In the genomic region with DNA sequence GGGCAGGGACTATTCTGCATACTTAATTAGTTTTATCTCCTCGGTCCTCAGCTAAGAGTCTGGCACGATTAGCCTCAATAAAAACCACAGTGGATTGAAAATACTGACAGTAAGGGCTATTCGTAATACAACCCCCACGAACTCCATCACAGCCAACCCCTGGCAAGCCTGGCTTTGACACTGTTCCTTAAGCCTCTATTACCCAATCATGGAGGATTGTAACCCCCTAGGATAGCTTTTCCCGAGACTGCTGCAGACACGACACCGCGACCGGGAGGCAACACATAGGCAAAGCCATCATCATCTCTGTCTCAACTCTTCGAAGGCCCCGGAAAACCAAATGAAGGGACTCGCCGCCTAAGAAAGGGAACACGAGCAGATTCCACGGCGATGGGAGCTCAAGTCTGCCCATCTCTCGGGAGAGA, we compare ENCODE assay signal across 8 mouse cellular contexts. TPM values are rescaled to one million over a fixed set of nuclear protein-coding genes. Genes with fewer than 3 reads are reported as not detected.
DNase-seq lines count a peak whose midpoint lies in the region; ATAC-seq and TF ChIP-seq lines count a peak whose summit lies in the region.

No protein-coding gene starts in this region.

- WGBS in heart, embryonic 14.5 days: under 1% methylated on average over 17 of the region's 17 CpGs
- WGBS in forebrain, embryonic 10.5 days: under 1% methylated on average over 17 of the region's 17 CpGs
- WGBS in liver, embryonic 11.5 days: under 1% methylated on average over 17 of the region's 17 CpGs

- H3K27ac ChIP-seq in heart, embryonic 14.5 days (replicated peaks in 1 of 2; ENCODE audit: control insufficient read depth in 1 of 2, insufficient read depth in 1 of 2, low read depth in 2 of 2, low read length in 2 of 2): peak overlapping the region; percentile 91 to 97
- H3K27ac ChIP-seq in forebrain, embryonic 10.5 days: peak overlapping the region; percentile 96
- H3K27ac ChIP-seq in liver, embryonic 11.5 days (ENCODE audit: low read depth, low read length): peak overlapping the region; percentile 88

- peak overlapping the region; percentile 77 for H3K4me2 ChIP-seq in heart, embryonic 14.5 days (ENCODE audit: low read length)
- H3K4me2 ChIP-seq in liver, embryonic 11.5 days: peak overlapping the region; percentile 69

- no peaks in the 10 kb centered on the region for H3K9me3 ChIP-seq in heart, embryonic 14.5 days (ENCODE audit: control insufficient read depth, low read length)
- H3K9me3 ChIP-seq in G1E (replicated peaks): no peaks in the 10 kb centered on the region
- H3K9me3 ChIP-seq in forebrain, embryonic 10.5 days: no peaks in the 10 kb centered on the region
- H3K9me3 ChIP-seq in liver, embryonic 11.5 days (ENCODE audit: control insufficient read depth, low read length): no peaks in the 10 kb centered on the region

- peak overlapping the region; percentile 62 to 95 for H3K4me3 ChIP-seq in heart, embryonic 14.5 days (ENCODE audit: control insufficient read depth in 1 of 2, insufficient read depth in 1 of 2, low read depth in 1 of 2, low read length in 2 of 2)
- peak overlapping the region; percentile 82 for H3K4me3 ChIP-seq in G1E (ENCODE audit: low read depth, low read length)
- peak overlapping the region; percentile 74 for H3K4me3 ChIP-seq in forebrain, embryonic 10.5 days
- H3K4me3 ChIP-seq in liver, embryonic 11.5 days (ENCODE audit: low read depth, low read length): peak overlapping the region; percentile 96

- ATAC-seq in heart, embryonic 14.5 days (ENCODE audit: insufficient number of reproducible peaks, insufficient read depth, low FRiP score, low read depth): no peak
- ATAC-seq in G1E (ENCODE audit: extremely low read depth, insufficient number of reproducible peaks, low FRiP score, poor library complexity, severe bottlenecking): no peak
- no peak for ATAC-seq in liver, embryonic 11.5 days (replicated peaks; ENCODE audit: low FRiP score)

- H3K27me3 ChIP-seq in heart, embryonic 14.5 days (ENCODE audit: control insufficient read depth, insufficient read depth, low read length): no peaks in the 10 kb centered on the region
- H3K27me3 ChIP-seq in G1E (ENCODE audit: insufficient read depth, low read length): no peaks in the 10 kb centered on the region
- no peaks in the 10 kb centered on the region for H3K27me3 ChIP-seq in forebrain, embryonic 10.5 days (ENCODE audit: poor library complexity, severe bottlenecking)
- no peaks in the 10 kb centered on the region for H3K27me3 ChIP-seq in liver, embryonic 11.5 days (replicated peaks; ENCODE audit: control insufficient read depth, insufficient read depth, low read length)

- peak overlapping the region; percentile 97 for H3K9ac ChIP-seq in heart, embryonic 14.5 days (ENCODE audit: low read length)
- H3K9ac ChIP-seq in liver, embryonic 11.5 days (ENCODE audit: low read depth, low read length): peak overlapping the region; percentile 87

- peaks cover 28% of the 10 kb centered on the region for H3K36me3 ChIP-seq in heart, embryonic 14.5 days (ENCODE audit: control insufficient read depth, insufficient read depth, low read length)
- peaks cover 13% of the 10 kb centered on the region for H3K36me3 ChIP-seq in G1E (replicated peaks)
- peaks cover 32% of the 10 kb centered on the region for H3K36me3 ChIP-seq in forebrain, embryonic 10.5 days (replicated peaks)
- peaks cover 7% of the 10 kb centered on the region for H3K36me3 ChIP-seq in liver, embryonic 11.5 days (ENCODE audit: control insufficient read depth, insufficient read depth, low read length)

- TF ChIP-seq CTCF in G1E (IDR thresholded peaks at IDR 0.05; ENCODE audit: low read depth, low read length): no peak

- DNase-seq in heart, adult 18-20 months: no peak
- no peak for DNase-seq in G1E (ENCODE audit: low spot score)
- no peak for DNase-seq in forebrain, embryonic 10.5 days (ENCODE audit: extremely low spot score, low spot score)
- peak; percentile 50 for DNase-seq in liver, embryonic 11.5 days (ENCODE audit: low spot score)
- peak; percentile 33 for DNase-seq in retina, postnatal 7 days (ENCODE audit: low read depth, low spot score)
- DNase-seq in right cerebral cortex, postnatal 14 days: no peak
- no peak for DNase-seq in right cerebral cortex, postnatal 36 days (ENCODE audit: low spot score in 2 of 2)

- H3K4me1 ChIP-seq in heart, embryonic 14.5 days (ENCODE audit: control insufficient read depth in 2 of 2, insufficient read depth in 2 of 2, low read length in 2 of 2): peaks cover 2 to 14% of the 10 kb centered on the region in 2 experiments; a peak in 3 of 4 replicates
- peaks cover 8% of the 10 kb centered on the region; the same call in 1 of the 2 replicates for H3K4me1 ChIP-seq in G1E (ENCODE audit: insufficient read depth, low read depth, low read length)
- H3K4me1 ChIP-seq in forebrain, embryonic 10.5 days: peaks cover 25% of the 10 kb centered on the region
- H3K4me1 ChIP-seq in liver, embryonic 11.5 days (replicated peaks; ENCODE audit: control insufficient read depth, insufficient read depth, low read length): peaks cover 13% of the 10 kb centered on the region

RNA-seq across cellular contexts. Expression of gene Ddx50, which starts 0.6 kb away (rescaled TPM):
- 95.5 and 102 TPM in 2 replicates for polyA plus RNA-seq in heart, embryonic 14.5 days (2014; fragmentation: Nextera tagmentation; extraction: Ambion mirVana)
- 10 to 100 TPM; 46.8 to 51.0 TPM for total RNA-seq in heart, adult 18-20 months (2021)
- total RNA-seq in G1E (2014; fragmentation: Nextera tagmentation): 67.5 and 76.6 TPM in 2 replicates
- total RNA-seq in G1E (2017): 54.3 and 58.0 TPM in 2 replicates
- polyA plus RNA-seq in G1E (2012): 34.5 and 35.4 TPM in 2 replicates
- polyA plus RNA-seq in forebrain, embryonic 10.5 days (2016; fragmentation: Nextera tagmentation; extraction: Ambion mirVana): 110 and 113 TPM in 2 replicates
- 89.8 and 90.1 TPM in 2 replicates for polyA plus RNA-seq in liver, embryonic 11.5 days (2014; fragmentation: Nextera tagmentation; extraction: Ambion mirVana)

RNA-seq across cellular contexts. Expression of gene Ddx21, which starts 48.3 kb away (rescaled TPM):
- polyA plus RNA-seq in heart, embryonic 14.5 days (2014; fragmentation: Nextera tagmentation; extraction: Ambion mirVana): 13.3 and 14.4 TPM in 2 replicates
- total RNA-seq in heart, adult 18-20 months (2021): 10 to 100 TPM; 30.9 to 31.8 TPM
- total RNA-seq in G1E (2014; fragmentation: Nextera tagmentation) (77.7 and 85.9 TPM in 2 replicates), G1E (2017) (66.7 and 81.1 TPM in 2 replicates)
- polyA plus RNA-seq in G1E (2012): 68.0 and 74.3 TPM in 2 replicates
- polyA plus RNA-seq in forebrain, embryonic 10.5 days (2016; fragmentation: Nextera tagmentation; extraction: Ambion mirVana): 40.6 TPM in 2 replicates
- 72.8 and 74.4 TPM in 2 replicates for polyA plus RNA-seq in liver, embryonic 11.5 days (2014; fragmentation: Nextera tagmentation; extraction: Ambion mirVana)

Comparison
In these comparisons a context has a peak if more than half of its experiments do, and no peak if none do; other contexts are left out.
1. DNase-seq: peak in liver, embryonic 11.5 days (single experiment) and retina, postnatal 7 days (single experiment); none in heart, adult 18-20 months (0 of 2), G1E (single experiment), forebrain, embryonic 10.5 days (single experiment), right cerebral cortex, postnatal 14 days (single experiment) and right cerebral cortex, postnatal 36 days (0 of 2).
2. Peak in every context shown above with its lines, with median percentiles within 50 percentile points of each other: H3K27ac ChIP-seq and H3K4me3 ChIP-seq.